Mouse (Mus musculus): Measurements from ENCODE around the gene Cd200r3. TPM values are rescaled to one million over a fixed set of nuclear protein-coding genes. Genes with fewer than 3 reads are reported as not detected.

Gene Cd200r3
- polyA plus RNA-seq, 1 experiment, result 0.38 TPM

GRCm38 (mm10) chr16:45021443-45021842, 78.0 kb downstream of the Cd200r3 start:
- DNase-seq, result no peak
- TF ChIP-seq POLR2A (IDR thresholded peaks at IDR 0.05; ENCODE audit: borderline replicate concordance, extremely low read depth, low read depth, low read length) (no peak), CTCF (IDR thresholded peaks at IDR 0.05; ENCODE audit: insufficient read depth, low read length) (no peak)
- no peaks in the 10 kb centered on the region; the same call in 1 of the 2 replicates for H3K4me1 ChIP-seq (ENCODE audit: control insufficient read depth, insufficient read depth, low read length)
- H3K4me3 ChIP-seq (replicated peaks; ENCODE audit: extremely low read depth, low read depth, low read length), result no peak overlapping the region

GRCm38 (mm10) chr16:45023904-45024303, 80.4 kb downstream of the Cd200r3 start:
- 55% methylated on average over 4 of the region's 4 CpGs for WGBS
- TF ChIP-seq POLR2A (IDR thresholded peaks at IDR 0.05; ENCODE audit: borderline replicate concordance, extremely low read depth, low read depth, low read length), result no peak
- TF ChIP-seq CTCF (IDR thresholded peaks at IDR 0.05; ENCODE audit: insufficient read depth, low read length), result peak; percentile 58
- no peak overlapping the region for H3K4me3 ChIP-seq (replicated peaks; ENCODE audit: extremely low read depth, low read depth, low read length)
- no peaks in the 10 kb centered on the region for H3K4me1 ChIP-seq (ENCODE audit: control insufficient read depth, insufficient read depth, low read length)
- DNase-seq, result peak; percentile 49

DNA sequence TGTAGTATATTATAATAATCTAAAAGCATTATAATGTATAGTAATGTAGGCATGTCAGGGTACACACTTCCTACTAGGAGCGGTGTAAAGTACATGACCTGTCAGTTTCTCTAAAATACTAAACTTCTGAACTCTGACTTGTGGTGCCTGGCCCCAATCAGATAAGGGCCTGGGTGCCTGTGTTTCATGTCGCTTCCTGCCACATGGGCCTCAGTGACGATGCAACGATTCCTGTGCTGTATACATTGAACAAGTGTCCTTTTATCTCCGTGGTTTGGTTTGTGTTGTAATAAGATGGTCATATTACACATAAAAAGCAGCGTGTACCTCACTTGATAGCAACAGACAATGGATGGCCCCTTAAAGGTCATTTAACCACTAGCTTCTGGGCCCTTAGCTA, 81.8 kb downstream of the Cd200r3 start:
- 44% methylated on average over 6 of the region's 6 CpGs for WGBS
- no peak for DNase-seq
- H3K4me3 ChIP-seq (replicated peaks; ENCODE audit: extremely low read depth, low read depth, low read length), result no peak overlapping the region
- TF ChIP-seq CTCF (IDR thresholded peaks at IDR 0.05; ENCODE audit: insufficient read depth, low read length) (no peak), POLR2A (IDR thresholded peaks at IDR 0.05; ENCODE audit: borderline replicate concordance, extremely low read depth, low read depth, low read length) (no peak)
- no peaks in the 10 kb centered on the region for H3K4me1 ChIP-seq (ENCODE audit: control insufficient read depth, insufficient read depth, low read length)

DNA sequence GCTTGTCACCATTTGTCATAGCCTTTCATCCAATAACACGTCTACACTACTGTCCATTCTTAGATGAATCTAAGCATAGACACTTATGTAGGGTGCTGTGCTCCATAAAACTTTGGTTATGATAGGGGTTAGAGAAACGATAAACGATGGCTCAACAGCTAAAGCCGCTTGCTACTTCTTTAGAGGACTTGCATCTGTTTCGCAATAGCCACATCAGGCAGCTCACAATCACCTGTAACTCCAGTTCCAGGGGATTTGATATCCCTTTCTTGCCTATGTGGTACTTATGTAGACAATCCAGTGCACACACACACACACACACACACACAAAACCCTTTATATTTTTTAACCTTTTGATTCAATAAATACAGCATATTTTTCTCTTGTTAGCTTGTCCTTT, 85.6 kb downstream of the Cd200r3 start:
- DNase-seq, result no peak

GRCm38 (mm10) chr16:45029493-45029892, 86.0 kb downstream of the Cd200r3 start:
- WGBS, result 67% methylated on average over 1 of the region's 1 CpGs
- no peak for DNase-seq
- TF ChIP-seq POLR2A (IDR thresholded peaks at IDR 0.05; ENCODE audit: borderline replicate concordance, extremely low read depth, low read depth, low read length) (no peak), CTCF (IDR thresholded peaks at IDR 0.05; ENCODE audit: insufficient read depth, low read length) (no peak)
- H3K4me1 ChIP-seq (ENCODE audit: control insufficient read depth, insufficient read depth, low read length), result 0 out of 2 replicates have a peak, but pooled peaks cover 2% of the 10 kb centered on the region
- H3K4me3 ChIP-seq (replicated peaks; ENCODE audit: extremely low read depth, low read depth, low read length), result no peak overlapping the region

More for the DNA sequence above, 85.6 kb downstream of the Cd200r3 start:
- WGBS, result 69% methylated on average over 5 of the region's 5 CpGs
- TF ChIP-seq POLR2A (IDR thresholded peaks at IDR 0.05; ENCODE audit: borderline replicate concordance, extremely low read depth, low read depth, low read length), result no peak
- TF ChIP-seq CTCF (IDR thresholded peaks at IDR 0.05; ENCODE audit: insufficient read depth, low read length), result no peak
- Histone ChIP-seq H3K4me3 (replicated peaks; ENCODE audit: extremely low read depth, low read depth, low read length) (no peak overlapping the region), H3K4me1 (ENCODE audit: control insufficient read depth, insufficient read depth, low read length) (0 out of 2 replicates have a peak, but pooled peaks cover 2% of the 10 kb centered on the region)

DNA sequence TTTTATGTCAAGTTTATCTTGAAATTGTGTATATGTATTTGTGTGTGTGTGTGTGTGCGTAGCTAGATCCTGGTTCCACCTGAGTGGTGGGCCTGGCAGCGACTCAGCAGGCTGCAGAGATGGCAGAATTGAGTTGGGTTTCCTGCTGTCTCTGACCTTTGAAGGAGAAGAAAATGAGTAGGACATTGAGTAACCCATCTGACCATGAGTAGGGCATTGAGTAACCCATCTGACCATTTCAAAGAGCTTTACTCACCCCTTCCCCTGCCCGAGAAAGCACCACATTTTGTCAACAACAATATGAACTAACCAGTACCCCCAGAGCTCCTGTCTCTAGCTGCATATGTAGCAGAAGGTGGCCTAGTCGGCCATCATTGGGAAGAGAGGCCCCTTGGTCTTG, 86.6 kb downstream of the Cd200r3 start:
- Histone ChIP-seq H3K4me3 (replicated peaks; ENCODE audit: extremely low read depth, low read depth, low read length) (no peak overlapping the region), H3K4me1 (ENCODE audit: control insufficient read depth, insufficient read depth, low read length) (0 out of 2 replicates have a peak, but pooled peaks cover 2% of the 10 kb centered on the region)
- WGBS, result 78% methylated on average over 4 of the region's 4 CpGs
- no peak for TF ChIP-seq CTCF (IDR thresholded peaks at IDR 0.05; ENCODE audit: insufficient read depth, low read length)
- TF ChIP-seq POLR2A (IDR thresholded peaks at IDR 0.05; ENCODE audit: borderline replicate concordance, extremely low read depth, low read depth, low read length), result no peak
- DNase-seq, result no peak

- DNase-seq, result no peak
- Histone ChIP-seq H3K4me3 (replicated peaks; ENCODE audit: extremely low read depth, low read depth, low read length) (no peak overlapping the region), H3K4me1 (ENCODE audit: control insufficient read depth, insufficient read depth, low read length) (0 out of 2 replicates have a peak, but pooled peaks cover 2% of the 10 kb centered on the region)
- 52% methylated on average over 2 of the region's 2 CpGs for WGBS
- TF ChIP-seq CTCF (IDR thresholded peaks at IDR 0.05; ENCODE audit: insufficient read depth, low read length) (no peak), POLR2A (IDR thresholded peaks at IDR 0.05; ENCODE audit: borderline replicate concordance, extremely low read depth, low read depth, low read length) (no peak)
These were observed 87.3 kb downstream of the Cd200r3 start for GRCm38 (mm10) chr16:45030796-45031195.

Other genes with a start within 250 kb of the Cd200r3 start
- 3.1 and 3.2 TPM in 2 replicates for gene Nepro, start 219.4 kb upstream of the Cd200r3 start, polyA plus RNA-seq (2012; rRNA removed)
- gene Gtpbp8, start 197.3 kb upstream of the Cd200r3 start, polyA plus RNA-seq (2012; rRNA removed), result 4.2 and 6.5 TPM in 2 replicates
- 1.9 and 2.7 TPM in 2 replicates for gene Cd200r1, start 177.9 kb upstream of the Cd200r3 start, polyA plus RNA-seq (2012; rRNA removed)
- 3.0 and 6.9 TPM in 2 replicates for gene Cd200r4, start 131.9 kb upstream of the Cd200r3 start, polyA plus RNA-seq (2012; rRNA removed)
- gene Cd200r2, start 76.6 kb upstream of the Cd200r3 start, polyA plus RNA-seq (2012; rRNA removed), result 0.11 TPM in 1 of 2 replicates, not detected in the other
- gene Ccdc80, start 149.7 kb downstream of the Cd200r3 start, polyA plus RNA-seq (2012; rRNA removed), result 19.6 and 20.0 TPM in 2 replicates
- gene Slc35a5, start 215.0 kb downstream of the Cd200r3 start, polyA plus RNA-seq (2012; rRNA removed), result 11.6 and 18.9 TPM in 2 replicates
- 18.5 and 28.1 TPM in 2 replicates for gene Atg3, start 215.1 kb downstream of the Cd200r3 start, polyA plus RNA-seq (2012; rRNA removed)

Data from lung, adult 2 months (tissue).